Mouse (Mus musculus) testis, adult 2 months (tissue): ENCODE data around the gene Rras2.

ENCODE experiments used
- CTCF ChIP-seq: fragments of 200-500 bp; IDR thresholded peaks from 2 replicates; pipeline ENCODE4 v1.5.1; 2012; ENCODE audit warnings: low read depth, mild to moderate bottlenecking, inconsistent platforms, low read length, moderate library complexity; ENCODE audit not compliant: control insufficient read depth, insufficient read depth, insufficient replicate concordance
- POLR2A ChIP-seq: fragments of 200-500 bp; IDR thresholded peaks from 2 replicates; pipeline ENCODE4 v1.6.1; 2012; ENCODE audit warnings: low read depth, mild to moderate bottlenecking, inconsistent platforms, low read length, moderate library complexity; ENCODE audit not compliant: control insufficient read depth

GRCm38 (mm10) chr7:114020057-114020703, 97.4 kb downstream of the Rras2 start:
- TF ChIP-seq CTCF (no peak), POLR2A (no peak)
